Mouse (Mus musculus) heart, embryonic 15.5 days (tissue): ENCODE data around the gene Dhx32. TPM values are rescaled to one million over a fixed set of nuclear protein-coding genes. Genes with fewer than 3 reads are reported as not detected.
A peak's percentile ranks its signal among the peaks of the same experiment; 100 is the strongest.

Experiments
- ATAC-seq: fragments of 200-750 bp; cut with Nextera tagmentation; replicated peaks from 2 replicates; pipeline ENCODE4 v1.8.0; 2017; ENCODE audit warnings: low read depth, moderate TSS enrichment; ENCODE audit not compliant: insufficient number of reproducible peaks, insufficient read depth, low FRiP score
- H3K27ac ChIP-seq: fragments of 300-500 bp; sonication (generic); 2 replicates; pipeline ENCODE4 v1.5.1; 2015; ENCODE audit warnings: mild to moderate bottlenecking, inconsistent platforms
- H3K27me3 ChIP-seq: fragments of 300-500 bp; sonication (generic); 2 replicates; pipeline ENCODE4 v1.6.1; 2015; ENCODE audit warnings: inconsistent platforms
- H3K36me3 ChIP-seq: fragments of 300-500 bp; sonication (generic); 2 replicates; pipeline ENCODE4 v1.6.1; 2015; ENCODE audit warnings: mild to moderate bottlenecking, inconsistent platforms
- H3K4me1 ChIP-seq: fragments of 300-500 bp; sonication (generic); replicated peaks from 2 replicates; pipeline ENCODE4 v1.6.1; 2015; ENCODE audit warnings: inconsistent platforms
- H3K4me2 ChIP-seq: fragments of 300-500 bp; sonication (generic); 2 replicates; pipeline ENCODE4 v1.6.1; 2015; ENCODE audit warnings: inconsistent platforms, mild to moderate bottlenecking, moderate library complexity
- H3K4me3 ChIP-seq: fragments of 300-500 bp; sonication (generic); 2 replicates; pipeline ENCODE4 v1.5.1; 2015; ENCODE audit warnings: mild to moderate bottlenecking, inconsistent platforms
- H3K9ac ChIP-seq: fragments of 300-500 bp; sonication (generic); 2 replicates; pipeline ENCODE4 v1.6.1; 2015; ENCODE audit warnings: mild to moderate bottlenecking, inconsistent platforms
- H3K9me3 ChIP-seq: fragments of 300-500 bp; sonication (generic); replicated peaks from 2 replicates; pipeline ENCODE4 v1.6.1; 2016; ENCODE audit warnings: inconsistent platforms
- WGBS: fragments of 180-500 bp; shearing (Covaris S2); methylation state at CpG from one replicate; pipeline ENCODE4 v1.1.7; 2015; ENCODE audit warnings: mixed read lengths; 5-methylcytosine and 5-hydroxymethylcytosine counted together
- polyA plus RNA-seq: library from polyadenylated mRNA; unstranded; fragments of >200 nt; fragmentation: Nextera tagmentation; extraction: Ambion mirVana; gene quantifications from 2 replicates; pipeline ENCODE4 v1.2.1, GENCODE M21; 2015

Dhx32 gene
- polyA plus RNA-seq, 1 experiment from 2014 or later, result 30.4 TPM

DNA sequence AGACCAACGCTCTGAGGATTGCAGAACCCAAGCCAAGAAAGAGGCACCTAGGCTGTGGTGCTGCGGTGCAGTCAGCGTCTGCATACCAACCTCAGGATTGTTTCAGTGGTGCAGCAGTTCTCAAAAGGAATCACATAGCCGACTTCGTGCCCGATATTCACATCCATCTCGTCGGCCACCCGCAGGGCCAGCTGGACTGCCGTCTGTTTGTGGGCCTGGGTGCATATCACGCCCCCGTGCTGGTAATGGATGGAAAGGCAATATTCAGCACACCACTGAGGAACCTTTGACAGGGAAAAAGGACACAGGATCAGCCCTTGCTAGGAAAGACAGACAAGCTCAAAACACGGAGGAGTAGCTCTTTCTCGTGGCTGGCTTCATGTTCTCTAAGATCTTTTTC is 33.8 kb downstream of the Dhx32 start:
- Histone ChIP-seq H3K36me3 (no peaks in the 10 kb centered on the region), H3K27me3 (no peaks in the 10 kb centered on the region), H3K4me2 (no peak overlapping the region), H3K4me3 (no peak overlapping the region), H3K9ac (0 out of 2 replicates have a peak overlapping the region, but pooled peaks have one; percentile 14), H3K4me1 (peaks cover 62% of the 10 kb centered on the region), H3K27ac (peak overlapping the region; percentile 77), H3K9me3 (no peaks in the 10 kb centered on the region)
- ATAC-seq, result no peak
- 59% methylated on average over 14 of the region's 14 CpGs for WGBS

DNA sequence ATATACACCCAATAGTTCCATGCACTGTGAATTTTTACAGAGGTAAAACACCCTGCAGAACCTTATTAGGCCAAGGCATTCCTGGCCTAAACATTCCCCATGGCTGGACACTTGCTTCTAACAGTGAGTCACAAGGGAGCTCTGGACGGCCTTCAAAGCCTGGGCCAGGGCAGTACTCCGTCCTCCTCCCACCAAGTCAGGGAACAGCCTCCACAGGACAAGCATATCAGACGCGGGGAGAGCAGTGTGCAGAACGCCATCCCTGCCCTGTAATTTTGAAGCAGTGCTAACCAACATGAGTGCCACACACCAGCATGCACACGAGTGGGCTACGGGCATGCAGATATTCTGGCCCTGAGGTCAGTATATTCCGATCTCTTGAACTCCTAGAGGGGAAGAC is 35.2 kb downstream of the Dhx32 start:
- ATAC-seq, result peak; percentile 40; the same call in 1 of the 2 replicates
- WGBS, result 39% methylated on average over 8 of the region's 8 CpGs
- peak overlapping the region; percentile 77 for H3K27ac ChIP-seq
- H3K4me3 ChIP-seq, result no peak overlapping the region
- H3K36me3 ChIP-seq, result peaks cover under 1% of the 10 kb centered on the region; the same call in 1 of the 2 replicates
- peaks cover 71% of the 10 kb centered on the region for H3K4me1 ChIP-seq
- H3K9ac ChIP-seq, result no peak overlapping the region
- H3K4me2 ChIP-seq, result no peak overlapping the region; the same call in 1 of the 2 replicates
- no peaks in the 10 kb centered on the region for H3K27me3 ChIP-seq
- H3K9me3 ChIP-seq, result no peaks in the 10 kb centered on the region

DNA sequence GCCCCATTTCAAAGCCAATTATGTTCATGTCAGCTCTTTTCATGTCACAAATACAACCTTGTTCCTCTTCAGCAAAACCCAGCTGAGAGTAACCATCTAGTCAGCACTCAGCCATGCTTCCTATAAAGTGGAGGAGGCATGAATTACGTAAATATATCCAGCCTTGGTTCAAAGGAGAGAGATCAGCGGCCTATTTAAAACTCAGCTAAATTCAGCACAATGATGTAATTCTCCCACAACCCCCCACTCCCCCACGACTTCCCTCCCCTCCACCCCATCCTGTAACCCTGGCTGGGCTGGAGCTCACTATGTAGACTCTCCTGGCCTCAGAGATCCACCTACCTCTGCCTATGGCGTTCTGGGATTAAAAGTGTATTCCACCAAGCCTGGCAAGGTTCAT is 37.8 kb downstream of the Dhx32 start:
- Histone ChIP-seq H3K4me3 (no peak overlapping the region), H3K27ac (peak overlapping the region; percentile 85), H3K4me1 (peaks cover 53% of the 10 kb centered on the region), H3K36me3 (peaks cover 8% of the 10 kb centered on the region; the same call in 1 of the 2 replicates), H3K9me3 (no peaks in the 10 kb centered on the region), H3K27me3 (no peaks in the 10 kb centered on the region), H3K4me2 (peak overlapping the region; percentile 5), H3K9ac (no peak overlapping the region)
- peak; percentile 86 for ATAC-seq
- WGBS, result 16% methylated on average over 4 of the region's 4 CpGs

DNA sequence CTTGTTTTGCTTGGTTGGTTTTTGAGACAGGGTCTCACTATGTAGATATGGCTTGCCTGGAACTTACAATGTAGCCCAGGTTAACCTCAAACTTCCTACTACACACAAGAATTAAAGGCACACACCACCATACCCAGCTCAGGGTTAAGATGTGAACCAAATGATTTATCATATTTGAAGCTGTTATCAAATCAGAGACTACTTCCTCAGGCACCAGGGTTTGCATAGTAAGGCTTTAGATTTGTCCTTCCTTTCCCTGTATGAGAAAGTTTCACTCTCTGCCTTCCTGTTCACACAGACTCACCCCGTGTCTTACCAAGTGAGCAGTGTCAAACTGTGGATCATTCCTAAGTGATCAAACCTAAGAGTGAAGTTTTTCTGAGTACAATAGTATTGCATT is 38.3 kb downstream of the Dhx32 start:
- peak overlapping the region; percentile 85 for H3K27ac ChIP-seq
- H3K36me3 ChIP-seq, result peaks cover 8% of the 10 kb centered on the region; the same call in 1 of the 2 replicates
- peak overlapping the region; percentile 5; the same call in 1 of the 2 replicates for H3K4me2 ChIP-seq
- H3K27me3 ChIP-seq, result no peaks in the 10 kb centered on the region
- no peaks in the 10 kb centered on the region for H3K9me3 ChIP-seq
- no peak overlapping the region for H3K9ac ChIP-seq
- no peak overlapping the region for H3K4me3 ChIP-seq
- no peak for ATAC-seq
- peaks cover 52% of the 10 kb centered on the region for H3K4me1 ChIP-seq
- WGBS, result 44% methylated on average over 1 of the region's 1 CpGs

DNA sequence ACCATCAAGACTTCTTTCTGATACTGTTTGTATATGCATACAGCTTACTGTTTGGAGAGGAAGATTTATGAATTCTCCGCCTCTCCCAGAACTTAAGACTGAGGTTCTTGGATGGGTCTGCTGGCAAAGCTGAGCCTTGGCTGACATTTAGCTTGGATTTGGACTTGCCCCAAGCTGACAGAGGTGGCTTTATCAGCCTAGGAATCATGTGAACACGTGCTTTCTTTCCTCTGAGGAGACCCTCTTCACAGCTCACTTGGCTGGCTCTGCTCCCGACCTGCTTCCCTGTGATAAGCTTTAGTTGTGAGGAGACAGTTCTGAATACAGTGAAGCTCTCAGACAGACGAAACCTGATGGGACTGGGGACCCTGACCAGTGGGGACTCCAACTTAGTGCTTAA is 38.9 kb downstream of the Dhx32 start:
- Histone ChIP-seq H3K4me2 (no peak overlapping the region), H3K27me3 (no peaks in the 10 kb centered on the region), H3K9ac (peak overlapping the region; percentile 24; the same call in 1 of the 2 replicates), H3K36me3 (peaks cover 8% of the 10 kb centered on the region; the same call in 1 of the 2 replicates), H3K27ac (peak overlapping the region; percentile 85), H3K9me3 (no peaks in the 10 kb centered on the region), H3K4me1 (peaks cover 46% of the 10 kb centered on the region), H3K4me3 (no peak overlapping the region)
- no peak for ATAC-seq
- 28% methylated on average over 4 of the region's 4 CpGs for WGBS

DNA sequence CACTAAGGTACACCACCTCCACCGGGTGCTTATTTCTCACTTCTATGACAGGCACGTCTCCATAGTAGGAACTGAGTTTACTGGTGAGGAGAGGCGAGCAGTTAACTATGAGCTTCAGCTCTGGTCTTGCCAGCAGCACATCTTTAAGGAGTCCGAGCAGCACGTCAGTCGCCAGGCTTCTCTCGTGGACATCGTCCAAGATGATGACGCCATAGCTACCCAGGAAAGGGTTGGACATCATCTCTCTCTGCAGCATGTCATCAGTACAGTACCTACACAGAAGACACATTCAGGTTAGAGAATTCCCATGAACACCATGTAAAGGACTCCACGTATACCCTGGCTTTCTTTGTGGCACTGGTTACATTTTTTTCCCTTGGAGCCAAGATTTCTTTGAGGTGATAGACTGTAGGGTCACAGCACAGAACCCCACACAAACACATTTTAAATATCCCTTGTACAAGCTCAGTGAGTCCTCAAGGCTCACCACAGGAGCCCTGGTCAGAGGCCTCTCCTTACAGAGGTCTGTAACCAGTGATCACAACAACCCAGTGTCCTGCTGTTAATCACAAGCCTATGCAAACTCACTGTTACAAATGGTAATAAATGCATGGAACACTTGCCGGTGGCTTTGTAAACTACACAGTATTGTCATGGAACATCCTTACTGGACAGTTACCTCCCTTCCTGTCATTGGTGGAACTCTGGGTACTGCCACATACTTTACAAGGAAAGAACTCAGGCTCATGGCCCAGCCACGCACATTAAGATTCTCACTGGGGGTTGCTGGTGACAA is 39.8 kb downstream of the Dhx32 start:
- Histone ChIP-seq H3K4me1 (peaks cover 37% of the 10 kb centered on the region), H3K9me3 (no peaks in the 10 kb centered on the region), H3K4me3 (no peak overlapping the region), H3K36me3 (peaks cover 8% of the 10 kb centered on the region; the same call in 1 of the 2 replicates), H3K27ac (peak overlapping the region; percentile 85; the same call in 1 of the 2 replicates), H3K9ac (no peak overlapping the region), H3K4me2 (no peak overlapping the region), H3K27me3 (no peaks in the 10 kb centered on the region)
- ATAC-seq, result no peak
- 78% methylated on average over 12 of the region's 12 CpGs for WGBS

DNA sequence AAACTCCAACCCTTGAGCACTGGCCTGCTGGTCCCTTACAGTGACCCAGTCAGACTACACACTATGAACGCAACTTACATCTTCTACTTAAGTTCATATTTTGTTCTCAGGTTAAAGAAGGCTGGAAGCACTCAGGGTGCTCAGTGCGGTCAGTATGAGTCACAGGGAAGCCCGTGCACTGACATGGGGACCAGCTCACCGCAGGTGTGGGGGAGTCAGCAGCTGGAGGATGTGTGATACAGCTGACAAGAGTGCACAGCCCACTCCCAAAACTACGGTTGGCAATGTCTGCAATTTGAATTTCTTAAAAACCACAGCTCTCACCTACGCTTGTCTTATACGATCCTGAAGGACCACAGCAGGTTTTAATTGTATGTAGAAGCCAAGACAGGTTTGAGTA is 42.0 kb downstream of the Dhx32 start:
- peaks cover 26% of the 10 kb centered on the region for H3K4me1 ChIP-seq
- H3K9ac ChIP-seq, result no peak overlapping the region
- H3K27me3 ChIP-seq, result no peaks in the 10 kb centered on the region
- WGBS, result 73% methylated on average over 7 of the region's 7 CpGs
- ATAC-seq, result no peak
- H3K4me3 ChIP-seq, result no peak overlapping the region
- no peak overlapping the region for H3K27ac ChIP-seq
- H3K9me3 ChIP-seq, result no peaks in the 10 kb centered on the region
- no peak overlapping the region for H3K4me2 ChIP-seq
- H3K36me3 ChIP-seq, result peaks cover 13% of the 10 kb centered on the region; the same call in 1 of the 2 replicates

DNA sequence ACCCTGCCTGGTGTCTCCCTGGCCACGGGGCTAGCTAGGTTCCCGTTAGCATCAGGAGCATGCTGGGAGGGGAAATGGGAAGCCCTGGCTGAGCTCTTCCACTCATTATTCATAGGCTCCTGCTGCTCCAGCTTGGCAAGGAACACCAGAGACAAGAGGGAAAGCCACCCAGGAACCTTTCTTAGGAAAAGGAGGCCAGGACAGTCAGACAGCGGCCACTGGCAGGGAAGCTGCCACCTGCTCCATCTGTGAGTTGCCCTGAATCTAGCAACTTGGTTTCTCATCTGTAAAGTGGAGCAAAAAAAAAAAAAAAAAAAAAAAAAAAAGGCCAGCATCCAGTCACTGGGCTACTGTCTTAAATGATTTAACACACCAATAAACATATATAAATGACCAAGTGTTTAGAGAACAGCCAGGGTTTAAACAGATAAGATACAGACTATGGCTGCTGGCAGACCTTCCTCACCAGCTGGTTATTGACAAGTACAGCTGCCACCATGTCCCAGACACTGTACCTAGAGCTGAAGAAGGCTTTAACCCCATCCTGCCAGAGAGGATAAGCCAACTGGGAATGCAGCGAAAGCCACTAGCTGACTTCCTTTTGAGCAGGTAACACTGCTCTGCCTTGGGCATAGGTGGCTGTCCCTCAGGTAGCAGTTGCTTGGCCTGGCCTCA is 50.4 kb downstream of the Dhx32 start:
- no peaks in the 10 kb centered on the region for H3K27me3 ChIP-seq

DNA sequence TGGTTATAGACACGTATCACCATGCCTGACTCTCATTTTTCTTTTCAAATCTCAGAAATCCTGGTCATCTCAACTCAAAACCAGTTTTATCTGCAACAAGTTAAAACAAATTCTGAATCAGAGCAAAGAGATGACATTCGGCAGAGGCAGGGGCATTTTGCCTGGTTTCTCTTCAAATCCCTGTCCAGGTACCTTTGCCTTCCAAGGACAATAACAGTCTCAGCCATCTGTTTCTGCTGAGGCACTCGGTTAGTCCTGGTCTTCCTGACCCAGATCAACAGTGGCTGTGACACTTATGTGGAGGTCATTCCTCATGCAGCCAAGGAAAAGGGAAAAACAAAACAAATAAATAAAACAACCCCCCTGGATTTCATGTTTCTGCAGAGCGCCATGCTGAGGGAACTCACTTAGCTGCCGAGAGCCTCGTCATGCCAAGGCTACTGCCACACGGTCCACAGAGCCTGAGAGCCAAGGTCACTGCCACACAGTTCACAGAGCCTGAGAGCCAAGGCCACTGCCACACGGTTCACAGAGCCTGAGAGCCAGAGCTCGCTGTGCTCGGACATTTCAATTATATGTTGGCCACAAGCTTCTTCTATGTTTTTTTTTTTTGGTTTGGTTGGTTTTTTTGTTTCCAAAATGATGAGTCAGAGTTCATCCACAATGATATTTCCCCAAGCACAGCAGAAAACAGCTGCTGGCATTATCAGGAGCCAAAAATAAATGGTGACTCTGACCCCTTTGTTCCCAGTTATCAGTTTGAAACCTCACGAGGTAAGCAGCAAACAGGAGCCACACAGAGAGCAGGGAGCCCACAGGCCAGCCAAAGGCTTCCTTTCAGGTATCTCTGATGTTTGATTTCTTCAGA is 52.0 kb downstream of the Dhx32 start:
- Histone ChIP-seq H3K9ac (0 out of 2 replicates have a peak overlapping the region, but pooled peaks have one; percentile 8), H3K9me3 (no peaks in the 10 kb centered on the region), H3K36me3 (peaks cover 4% of the 10 kb centered on the region), H3K27ac (peak overlapping the region; percentile 89), H3K4me3 (no peak overlapping the region), H3K4me2 (no peak overlapping the region), H3K27me3 (no peaks in the 10 kb centered on the region), H3K4me1 (peaks cover 37% of the 10 kb centered on the region)
- WGBS, result 48% methylated on average over 11 of the region's 11 CpGs
- no peak; the same call in 1 of the 2 replicates for ATAC-seq

More for the DNA sequence above, 50.4 kb downstream of the Dhx32 start:
- no peak for ATAC-seq
- H3K36me3 ChIP-seq, result peaks cover 6% of the 10 kb centered on the region
- 47% methylated on average over 4 of the region's 4 CpGs for WGBS
- H3K4me1 ChIP-seq, result peaks cover 33% of the 10 kb centered on the region
- H3K27ac ChIP-seq, result peak overlapping the region; percentile 89
- H3K9me3 ChIP-seq, result no peaks in the 10 kb centered on the region
- no peak overlapping the region for H3K4me3 ChIP-seq
- no peak overlapping the region for H3K4me2 ChIP-seq
- no peak overlapping the region for H3K9ac ChIP-seq

DNA sequence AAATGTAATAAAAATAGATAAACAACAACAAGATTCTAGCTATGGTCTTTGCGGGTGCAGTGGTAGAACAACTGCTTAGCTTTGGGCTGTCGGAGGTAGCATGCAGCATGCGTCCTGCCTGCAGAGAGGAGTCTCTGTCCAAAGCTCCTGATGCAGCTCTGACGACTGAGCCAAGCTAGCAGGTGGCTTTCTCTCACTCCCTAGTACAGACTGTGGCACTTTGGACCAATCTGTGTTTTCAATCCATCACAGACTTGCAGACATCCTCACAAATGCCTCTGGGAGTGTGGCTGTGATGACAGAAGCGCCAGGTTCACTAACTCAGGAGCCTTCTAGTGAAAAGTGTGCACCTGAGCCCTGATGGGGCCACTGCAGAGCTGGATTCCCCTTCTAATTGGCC is 53.2 kb downstream of the Dhx32 start:
- peak overlapping the region; percentile 89; the same call in 1 of the 2 replicates for H3K27ac ChIP-seq
- WGBS, result 75% methylated on average over 5 of the region's 5 CpGs
- no peaks in the 10 kb centered on the region for H3K27me3 ChIP-seq
- ATAC-seq, result no peak
- no peak overlapping the region for H3K9ac ChIP-seq
- peaks cover 37% of the 10 kb centered on the region for H3K4me1 ChIP-seq
- H3K4me3 ChIP-seq, result no peak overlapping the region
- H3K9me3 ChIP-seq, result no peaks in the 10 kb centered on the region
- H3K4me2 ChIP-seq, result no peak overlapping the region
- peaks cover 9% of the 10 kb centered on the region for H3K36me3 ChIP-seq
